Mouse (Mus musculus) lung, postnatal 0 days (tissue): ENCODE measurements at regions not wholly inside any gene's neighbourhood (a gene's known extent, or its start where the extent isn't known, plus 50 kb on each side); places are given as distances from the start of the nearest gene placed in this dataset.

Source experiments
- CTCF ChIP-seq: IDR thresholded peaks from 2 replicates; pipeline ENCODE4 v1.5.1; 2016; ENCODE audit warnings: antibody characterized with exemption, mild to moderate bottlenecking
- EP300 ChIP-seq: IDR thresholded peaks from 2 replicates; pipeline ENCODE4 v1.6.1; 2016; ENCODE audit warnings: antibody characterized with exemption, mild to moderate bottlenecking, control low read depth

GRCm38 (mm10) chr14:58678781-58679180 is 463.9 kb downstream of the 1700129C05Rik start:
- TF ChIP-seq CTCF (no peak), EP300 (no peak)
